Comparison of ENCODE assay signal across 8 mouse cellular contexts in genomic region chr16:34342369-34343160, GRCm38 (mm10).
DNase-seq lines count a peak whose midpoint lies in the region; ATAC-seq and TF ChIP-seq lines count a peak whose summit lies in the region.
"Had no signal": no experiment of that assay in that cellular context is flagged by ENCODE, and none has a peak within 500 bp of the region (broad histone marks: within the 10 kb centered on the region; RNA-seq: fewer than 3 reads in every experiment).

No protein-coding gene starts in this region.

- H3K27ac ChIP-seq in MEL (ENCODE audit: control insufficient read depth, low read depth, low read length) = no peak overlapping the region; the same call in 1 of the 2 replicates
- H3K27ac ChIP-seq in heart, embryonic 16.5 days (ENCODE audit: low read length) = peak overlapping the region; percentile 51
- H3K27ac ChIP-seq: liver, embryonic 15.5 days had no signal

- no peak overlapping the region for H3K9ac ChIP-seq in MEL (ENCODE audit: control insufficient read depth, low read depth, low read length, poor library complexity, severe bottlenecking)
- no peak overlapping the region for H3K9ac ChIP-seq in heart, embryonic 16.5 days (ENCODE audit: low read length)
- H3K9ac ChIP-seq: liver, embryonic 15.5 days had no signal

- no peak for TF ChIP-seq CTCF in MEL (IDR thresholded peaks at IDR 0.05 in 2 of 3, conservative IDR thresholded peaks at IDR 0.05 in 1 of 3; ENCODE audit: control insufficient read depth in 1 of 3, insufficient read depth in 1 of 3, low read depth in 2 of 3, low read length in 3 of 3, poor library complexity in 1 of 3, severe bottlenecking in 1 of 3)

- intact Hi-C loops in left cerebral cortex, postnatal 36 days (cut with DNase I) = loop anchor here (5.0 to 10.0 kb wide), 2 partner anchors 185 to 362 kb away; no protein-coding TSS in a partner anchor

- no peak for TF ChIP-seq RAD21 in MEL (IDR thresholded peaks at IDR 0.05; ENCODE audit: low read depth, low read length)

- DNase-seq in MEL (ENCODE audit: low read depth, low spot score) = peak; percentile 80
- peak; percentile 36 for DNase-seq in Muller cell, postnatal 12 days (ENCODE audit: inconsistent ontology term)
- DNase-seq in left cerebral cortex, postnatal 36 days (ENCODE audit: low spot score in 2 of 2) = peak; percentile 72 to 84
- DNase-seq in spleen, postnatal 36 days (ENCODE audit: low spot score in 2 of 2) = no peak
- no peak for DNase-seq in kidney, postnatal 4 days
- DNase-seq in spleen, postnatal 14 days (ENCODE audit: low spot score in 2 of 2) = no peak

- no peaks in the 10 kb centered on the region for H3K79me2 ChIP-seq in MEL (ENCODE audit: control insufficient read depth, insufficient read depth, low read length, poor library complexity)

- ATAC-seq in heart, embryonic 16.5 days (replicated peaks; ENCODE audit: extremely low read depth, insufficient read depth, low FRiP score) = peak; percentile 71

- no peak overlapping the region for H3K4me2 ChIP-seq in heart, embryonic 16.5 days (ENCODE audit: low read depth, low read length)
- H3K4me2 ChIP-seq: liver, embryonic 15.5 days had no signal

- peaks cover 0 to 15% of the 10 kb centered on the region in 2 experiments; a peak in 2 of 4 replicates for H3K4me1 ChIP-seq in MEL (ENCODE audit: control insufficient read depth in 1 of 2, insufficient read depth in 2 of 2, low read length in 2 of 2)
- peaks cover 11% of the 10 kb centered on the region for H3K4me1 ChIP-seq in heart, embryonic 16.5 days (ENCODE audit: control insufficient read depth, insufficient read depth, low read length)
- H3K4me1 ChIP-seq: liver, embryonic 15.5 days had no signal

- peak; percentile 80 to 89 for TF ChIP-seq EP300 in MEL (IDR thresholded peaks at IDR 0.05; ENCODE audit: low read depth in 1 of 2, low read length in 2 of 2)

- WGBS in heart, embryonic 16.5 days = 33% methylated on average over 7 of the region's 7 CpGs

- H3K4me3 ChIP-seq in MEL (ENCODE audit: control insufficient read depth in 1 of 2, insufficient read depth in 1 of 2, low read depth in 2 of 2, low read length in 2 of 2) = no peak overlapping the region
- H3K4me3 ChIP-seq in heart, embryonic 16.5 days (ENCODE audit: low read length) = no peak overlapping the region
- H3K4me3 ChIP-seq: liver, embryonic 15.5 days had no signal

- TF ChIP-seq POLR2A in MEL (IDR thresholded peaks at IDR 0.05; ENCODE audit: control insufficient read depth in 1 of 2, insufficient read depth in 1 of 2, low read depth in 1 of 2, low read length in 2 of 2, poor library complexity in 1 of 2) = no peak

- H3K27me3 ChIP-seq in MEL (ENCODE audit: control insufficient read depth in 1 of 2, insufficient read depth in 2 of 2, low read length in 2 of 2) = peaks cover 0 to 2% of the 10 kb centered on the region in 2 experiments; a peak in 1 of 4 replicates
- H3K27me3 ChIP-seq in heart, embryonic 16.5 days (ENCODE audit: control insufficient read depth, insufficient read depth, low read length) = no peaks in the 10 kb centered on the region
- H3K27me3 ChIP-seq: liver, embryonic 15.5 days had no signal

- H3K9me3 ChIP-seq in MEL (replicated peaks; ENCODE audit: insufficient read depth, low read length) = no peaks in the 10 kb centered on the region
- no peaks in the 10 kb centered on the region for H3K9me3 ChIP-seq in heart, embryonic 16.5 days (replicated peaks; ENCODE audit: control insufficient read depth, low read length)
- H3K9me3 ChIP-seq: liver, embryonic 15.5 days had no signal

- H3K36me3 ChIP-seq in MEL (ENCODE audit: control insufficient read depth in 1 of 2, insufficient read depth in 2 of 2, low read length in 2 of 2) = peaks cover 0 to 7% of the 10 kb centered on the region in 2 experiments; a peak in 2 of 4 replicates
- H3K36me3 ChIP-seq in heart, embryonic 16.5 days (ENCODE audit: control insufficient read depth, insufficient read depth) = no peaks in the 10 kb centered on the region
- H3K36me3 ChIP-seq: liver, embryonic 15.5 days had no signal

TF ChIP-seq in MEL, 35 proteins besides CTCF, POLR2A, EP300 and RAD21:
- TF ChIP-seq NRF1 (IDR thresholded peaks at IDR 0.05; ENCODE audit: insufficient read depth, low read depth, low read length, poor library complexity, severe bottlenecking) (no peak), GATA1 (IDR thresholded peaks at IDR 0.05; ENCODE audit: low read depth, low read length) (peak; percentile 73), MXI1 (IDR thresholded peaks at IDR 0.05; ENCODE audit: low read depth, low read length) (0 out of 2 replicates have a peak, but pooled peaks have one; percentile 45), MAX (IDR thresholded peaks at IDR 0.05; ENCODE audit: low read length) (peak; percentile 55; the same call in 1 of the 2 replicates), TCF12 (IDR thresholded peaks at IDR 0.05; ENCODE audit: low read depth, low read length) (peak; percentile 81), ETS1 (IDR thresholded peaks at IDR 0.05; ENCODE audit: low read depth, low read length) (0 out of 2 replicates have a peak, but pooled peaks have one; percentile 23), MYB (IDR thresholded peaks at IDR 0.05; ENCODE audit: low read depth, low read length) (no peak), BHLHE40 (IDR thresholded peaks at IDR 0.05; ENCODE audit: borderline replicate concordance, low read depth, low read length) (no peak), MEF2A (IDR thresholded peaks at IDR 0.05; ENCODE audit: extremely low read depth, insufficient replicate concordance, low read depth, low read length, poor library complexity, severe bottlenecking) (no peak), RCOR1 (IDR thresholded peaks at IDR 0.05; ENCODE audit: low read depth, low read length) (peak; percentile 65), MYC (IDR thresholded peaks at IDR 0.05; ENCODE audit: low read depth, low read length) (0 out of 2 replicates have a peak, but pooled peaks have one; percentile 45), MAZ (IDR thresholded peaks at IDR 0.05; ENCODE audit: low read depth, low read length) (0 out of 2 replicates have a peak, but pooled peaks have one; percentile 40), SIN3A (IDR thresholded peaks at IDR 0.05; ENCODE audit: low read length) (0 out of 2 replicates have a peak, but pooled peaks have one; percentile 22), NELFE (IDR thresholded peaks at IDR 0.05; ENCODE audit: low read depth, low read length) (no peak), TAL1 (IDR thresholded peaks at IDR 0.05; ENCODE audit: low read length) (peak; percentile 74), CHD2 (IDR thresholded peaks at IDR 0.05; ENCODE audit: low read length) (no peak), CHD1 (IDR thresholded peaks at IDR 0.05; ENCODE audit: low read depth, low read length) (no peak), POLR2AphosphoS2 (IDR thresholded peaks at IDR 0.05; ENCODE audit: low read length) (no peak)

Comparison
In these comparisons a context has a peak if more than half of its experiments do, and no peak if none do; other contexts are left out.
1. DNase-seq: peak in MEL (single experiment), Muller cell, postnatal 12 days (single experiment) and left cerebral cortex, postnatal 36 days (2 of 2); none in spleen, postnatal 36 days (0 of 2), kidney, postnatal 4 days (0 of 2) and spleen, postnatal 14 days (0 of 2).